Mouse (Mus musculus) fat pad, adult 2 months (tissue): ENCODE data around the gene Atoh7.

ENCODE experiments used
- DNase-seq: peaks from one replicate; pipeline ENCODE4 v3.0.0-alpha.2; 2011; ENCODE audit warnings: low read depth, low spot score; ENCODE audit errors: extremely low read depth

The Atoh7 gene

GRCm38 (mm10) chr10:63142660-63143059 is 43.2 kb downstream of the Atoh7 start:
- DNase-seq: no peak
